12 mouse cellular contexts compared by ENCODE assay signal in the genomic region with DNA sequence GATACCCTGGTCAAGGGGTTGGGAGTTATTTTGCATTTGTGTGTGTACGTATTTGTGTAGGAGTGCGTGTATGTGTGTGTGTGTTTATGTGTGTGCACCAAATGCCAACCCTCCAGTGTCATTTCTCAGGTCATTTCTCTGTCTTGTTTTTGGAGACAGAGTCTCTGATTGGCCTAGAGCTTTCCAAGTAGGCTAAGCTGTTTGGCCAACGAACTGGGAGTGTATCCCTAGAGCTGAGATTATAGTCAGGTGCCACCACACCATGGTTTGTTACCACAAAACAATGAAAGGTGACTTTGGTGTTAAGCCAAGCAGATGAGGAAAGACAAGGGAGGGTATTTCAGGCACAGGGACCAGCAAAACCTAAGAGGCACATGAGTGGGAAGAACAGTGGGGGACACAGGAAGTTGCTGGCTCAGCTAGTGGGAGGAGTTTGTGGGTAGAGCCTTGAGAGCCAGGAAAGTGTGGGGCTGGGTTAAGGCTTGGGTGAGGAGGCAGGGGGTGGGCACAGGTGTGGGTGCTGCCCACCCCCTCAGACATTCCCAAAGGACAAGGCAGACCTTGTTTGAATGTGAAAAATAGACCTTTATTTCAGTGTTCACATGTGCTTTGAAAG. TPM values are rescaled to one million over a fixed set of nuclear protein-coding genes. Genes with fewer than 3 reads are reported as not detected.
DNase-seq lines count a peak whose midpoint lies in the region; ATAC-seq lines count a peak whose summit lies in the region.
"Had no signal": no experiment of that assay in that cellular context is flagged by ENCODE, and none has a peak within 500 bp of the region (broad histone marks: within the 10 kb centered on the region; RNA-seq: fewer than 3 reads in every experiment).

No protein-coding gene starts in this region.

- H3K36me3 ChIP-seq in limb, embryonic 12.5 days, result no peaks in the 10 kb centered on the region
- H3K36me3 ChIP-seq in limb, embryonic 10.5 days, result no peaks in the 10 kb centered on the region
- H3K36me3 ChIP-seq: forebrain, embryonic 15.5 days; hindbrain, embryonic 15.5 days had no signal

- no peaks in the 10 kb centered on the region for H3K27me3 ChIP-seq in limb, embryonic 12.5 days
- H3K27me3 ChIP-seq in limb, embryonic 10.5 days (ENCODE audit: low read depth, poor library complexity, severe bottlenecking), result no peaks in the 10 kb centered on the region
- H3K27me3 ChIP-seq: forebrain, embryonic 15.5 days; hindbrain, embryonic 15.5 days had no signal

- peak overlapping the region; percentile 2; the same call in 1 of the 2 replicates for H3K27ac ChIP-seq in limb, embryonic 12.5 days
- H3K27ac ChIP-seq in limb, embryonic 10.5 days, result no peak overlapping the region
- H3K27ac ChIP-seq: forebrain, embryonic 15.5 days; hindbrain, embryonic 15.5 days; macrophage had no signal

- H3K4me3 ChIP-seq in limb, embryonic 12.5 days (replicated peaks), result no peak overlapping the region
- no peak overlapping the region for H3K4me3 ChIP-seq in limb, embryonic 10.5 days
- H3K4me3 ChIP-seq: forebrain, embryonic 15.5 days; hindbrain, embryonic 15.5 days had no signal

- H3K9ac ChIP-seq in limb, embryonic 12.5 days (replicated peaks), result no peak overlapping the region
- H3K9ac ChIP-seq: forebrain, embryonic 15.5 days; hindbrain, embryonic 15.5 days had no signal

- 86% methylated on average over 3 of the region's 3 CpGs for WGBS in limb, embryonic 12.5 days
- 93% methylated on average over 3 of the region's 3 CpGs for WGBS in limb, embryonic 10.5 days

- ATAC-seq in limb, embryonic 12.5 days (ENCODE audit: insufficient number of reproducible peaks, insufficient read depth, low FRiP score, low TSS enrichment, low read depth), result no peak
- ATAC-seq in common myeloid progenitor, adult 5-6 weeks (replicated peaks; ENCODE audit: low read depth, poor library complexity, severe bottlenecking), result peak; percentile 77
- peak; percentile 63 for ATAC-seq in megakaryocyte progenitor cell, adult 5-6 weeks (replicated peaks; ENCODE audit: poor library complexity)
- no peak for ATAC-seq in activated CD4-positive, CD25-positive, alpha-beta regulatory T cell, adult 4 months
- ATAC-seq: forebrain, embryonic 15.5 days had no signal

- peaks cover 16% of the 10 kb centered on the region for H3K4me1 ChIP-seq in limb, embryonic 12.5 days (replicated peaks)
- peaks cover 16% of the 10 kb centered on the region; the same call in 1 of the 2 replicates for H3K4me1 ChIP-seq in limb, embryonic 10.5 days
- H3K4me1 ChIP-seq: hindbrain, embryonic 15.5 days had no signal

- DNase-seq in heart, adult 11 months, result peak; percentile 90
- DNase-seq in heart, adult 8-10 months (ENCODE audit: low spot score), result no peak
- DNase-seq in limb, embryonic 10.5 days (ENCODE audit: low spot score), result no peak
- DNase-seq in cerebellum, postnatal 25 days, result no peak
- DNase-seq: cerebellum, adult 9-11 months had no signal

- H3K9me3 ChIP-seq in limb, embryonic 12.5 days, result no peaks in the 10 kb centered on the region
- H3K9me3 ChIP-seq in limb, embryonic 10.5 days (replicated peaks), result no peaks in the 10 kb centered on the region
- H3K9me3 ChIP-seq: forebrain, embryonic 15.5 days; hindbrain, embryonic 15.5 days had no signal

- no peak overlapping the region for H3K4me2 ChIP-seq in limb, embryonic 12.5 days
- H3K4me2 ChIP-seq: forebrain, embryonic 15.5 days; hindbrain, embryonic 15.5 days had no signal

RNA-seq across cellular contexts. Expression of a gene that starts 30.3 kb away (rescaled TPM):
- 100 to 1,000 TPM; 211 to 296 (median 238) TPM for total RNA-seq in heart, adult 8-10 months (2022)
- 2.6 and 3.4 TPM in 2 replicates for polyA plus RNA-seq in limb, embryonic 12.5 days (2016; fragmentation: Nextera tagmentation; extraction: Ambion mirVana)
- polyA plus RNA-seq in limb, embryonic 10.5 days (2016; fragmentation: Nextera tagmentation; extraction: Ambion mirVana), result 3.7 and 5.5 TPM in 2 replicates
- total RNA-seq in common myeloid progenitor, adult 5-6 weeks (2017), result 3.8 and 5.4 TPM in 2 replicates
- 0.07 and 0.39 TPM in 2 replicates for total RNA-seq in megakaryocyte progenitor cell, adult 5-6 weeks (2015)
- total RNA-seq in megakaryocyte progenitor cell, adult 5-6 weeks (2017), result 0.58 and 1.5 TPM in 2 replicates
- 1 to 10 TPM; 2.1 to 5.4 TPM for polyA plus RNA-seq in activated CD4-positive, CD25-positive, alpha-beta regulatory T cell, adult 4 months (2017; shearing (Covaris generic))

Comparison
In these comparisons a context has a peak if more than half of its experiments do, and no peak if none do; other contexts are left out.
1. ATAC-seq: peak in common myeloid progenitor, adult 5-6 weeks (single experiment) and megakaryocyte progenitor cell, adult 5-6 weeks (single experiment); none in limb, embryonic 12.5 days (single experiment) and activated CD4-positive, CD25-positive, alpha-beta regulatory T cell, adult 4 months (single experiment).
2. RNA of a gene that starts 30.3 kb away (total RNA-seq): 211 to 296 TPM in heart, adult 8-10 months; 3.8 to 5.4 TPM in common myeloid progenitor, adult 5-6 weeks and 0.07 to 1.5 TPM in megakaryocyte progenitor cell, adult 5-6 weeks; every median in the first group is over 10 times any median in the second.